Mouse (Mus musculus): Measurements from ENCODE around the gene Limk2. TPM values are rescaled to one million over a fixed set of nuclear protein-coding genes. Genes with fewer than 3 reads are reported as not detected.

Limk2 gene
- polyA plus RNA-seq, 1 experiment from 2014 or later: 69.1 TPM

GRCm38 (mm10) chr11:3408131-3408996, 625 bp downstream of the Limk2 start:
- 0 out of 2 replicates have a peak, but pooled peaks cover 7% of the 10 kb centered on the region for H3K4me1 ChIP-seq
- no peaks in the 10 kb centered on the region for H3K36me3 ChIP-seq
- H3K4me2 ChIP-seq (replicated peaks): peak overlapping the region; percentile 65
- no peak for ATAC-seq (ENCODE audit: insufficient number of reproducible peaks, insufficient read depth, low FRiP score, low TSS enrichment)
- peak overlapping the region; percentile 32 for H3K27ac ChIP-seq
- H3K9me3 ChIP-seq: no peaks in the 10 kb centered on the region
- H3K4me3 ChIP-seq: peak overlapping the region; percentile 74
- H3K27me3 ChIP-seq: no peaks in the 10 kb centered on the region
- 5% methylated on average over 34 of the region's 34 CpGs for WGBS
- H3K9ac ChIP-seq: peak overlapping the region; percentile 60

- H3K27ac ChIP-seq: no peak overlapping the region
- no peak for ATAC-seq (ENCODE audit: insufficient number of reproducible peaks, insufficient read depth, low FRiP score, low TSS enrichment)
- no peak overlapping the region for H3K4me3 ChIP-seq
- H3K36me3 ChIP-seq: no peaks in the 10 kb centered on the region
- 0 out of 2 replicates have a peak, but pooled peaks cover 7% of the 10 kb centered on the region for H3K4me1 ChIP-seq
- no peak overlapping the region for H3K4me2 ChIP-seq (replicated peaks)
- 85% methylated on average over 7 of the region's 7 CpGs for WGBS
- H3K9ac ChIP-seq: no peak overlapping the region
- no peaks in the 10 kb centered on the region for H3K9me3 ChIP-seq
- no peaks in the 10 kb centered on the region for H3K27me3 ChIP-seq
Observed at GRCm38 (mm10) chr11:3404287-3405047, 4.5 kb downstream of the Limk2 start.

- ATAC-seq (ENCODE audit: insufficient number of reproducible peaks, insufficient read depth, low FRiP score, low TSS enrichment): no peak
- no peaks in the 10 kb centered on the region for H3K36me3 ChIP-seq
- no peak overlapping the region for H3K4me2 ChIP-seq (replicated peaks)
- H3K4me3 ChIP-seq: no peak overlapping the region
- no peaks in the 10 kb centered on the region for H3K27me3 ChIP-seq
- H3K9ac ChIP-seq: no peak overlapping the region
- 86% methylated on average over 3 of the region's 3 CpGs for WGBS
- H3K4me1 ChIP-seq: 0 out of 2 replicates have a peak, but pooled peaks cover 5% of the 10 kb centered on the region
- H3K9me3 ChIP-seq: no peaks in the 10 kb centered on the region
- H3K27ac ChIP-seq: no peak overlapping the region
Observed at GRCm38 (mm10) chr11:3403024-3403423, 6.0 kb downstream of the Limk2 start.

- H3K27ac ChIP-seq: no peak overlapping the region
- no peak for ATAC-seq (ENCODE audit: insufficient number of reproducible peaks, insufficient read depth, low FRiP score, low TSS enrichment)
- 0 out of 2 replicates have a peak, but pooled peaks cover 3% of the 10 kb centered on the region for H3K4me1 ChIP-seq
- no peaks in the 10 kb centered on the region for H3K9me3 ChIP-seq
- H3K27me3 ChIP-seq: no peaks in the 10 kb centered on the region
- WGBS: 93% methylated on average over 1 of the region's 1 CpGs
- no peak overlapping the region for H3K4me2 ChIP-seq (replicated peaks)
- H3K9ac ChIP-seq: no peak overlapping the region
- H3K4me3 ChIP-seq: no peak overlapping the region
- no peaks in the 10 kb centered on the region; the same call in 1 of the 2 replicates for H3K36me3 ChIP-seq
Observed at GRCm38 (mm10) chr11:3398318-3398717, 10.7 kb downstream of the Limk2 start.

- WGBS: 77% methylated on average over 8 of the region's 8 CpGs
- Histone ChIP-seq H3K9me3 (no peaks in the 10 kb centered on the region), H3K36me3 (no peaks in the 10 kb centered on the region; the same call in 1 of the 2 replicates), H3K9ac (no peak overlapping the region), H3K27me3 (no peaks in the 10 kb centered on the region), H3K4me2 (replicated peaks) (no peak overlapping the region), H3K4me3 (no peak overlapping the region), H3K27ac (no peak overlapping the region), H3K4me1 (0 out of 2 replicates have a peak, but pooled peaks cover 3% of the 10 kb centered on the region)
- no peak for ATAC-seq (ENCODE audit: insufficient number of reproducible peaks, insufficient read depth, low FRiP score, low TSS enrichment)
Observed at GRCm38 (mm10) chr11:3396562-3396961, 12.4 kb downstream of the Limk2 start.

GRCm38 (mm10) chr11:3396091-3396490, 12.9 kb downstream of the Limk2 start:
- H3K4me3 ChIP-seq: no peak overlapping the region
- H3K4me1 ChIP-seq: 0 out of 2 replicates have a peak, but pooled peaks cover 3% of the 10 kb centered on the region
- H3K9me3 ChIP-seq: no peaks in the 10 kb centered on the region
- no peaks in the 10 kb centered on the region; the same call in 1 of the 2 replicates for H3K36me3 ChIP-seq
- no peaks in the 10 kb centered on the region for H3K27me3 ChIP-seq
- H3K9ac ChIP-seq: no peak overlapping the region
- 82% methylated on average over 3 of the region's 3 CpGs for WGBS
- H3K4me2 ChIP-seq (replicated peaks): no peak overlapping the region
- H3K27ac ChIP-seq: no peak overlapping the region
- no peak for ATAC-seq (ENCODE audit: insufficient number of reproducible peaks, insufficient read depth, low FRiP score, low TSS enrichment)

GRCm38 (mm10) chr11:3394520-3394919, 14.5 kb downstream of the Limk2 start:
- no peak for ATAC-seq (ENCODE audit: insufficient number of reproducible peaks, insufficient read depth, low FRiP score, low TSS enrichment)
- Histone ChIP-seq H3K4me3 (no peak overlapping the region), H3K27me3 (no peaks in the 10 kb centered on the region), H3K4me1 (0 out of 2 replicates have a peak, but pooled peaks cover 3% of the 10 kb centered on the region), H3K9me3 (no peaks in the 10 kb centered on the region), H3K36me3 (no peaks in the 10 kb centered on the region; the same call in 1 of the 2 replicates), H3K4me2 (replicated peaks) (no peak overlapping the region), H3K9ac (no peak overlapping the region), H3K27ac (0 out of 2 replicates have a peak overlapping the region, but pooled peaks have one; percentile 1)
- 35% methylated on average over 5 of the region's 5 CpGs for WGBS

- Histone ChIP-seq H3K36me3 (no peaks in the 10 kb centered on the region; the same call in 1 of the 2 replicates), H3K4me1 (0 out of 2 replicates have a peak, but pooled peaks cover 3% of the 10 kb centered on the region), H3K27me3 (no peaks in the 10 kb centered on the region), H3K9ac (no peak overlapping the region), H3K27ac (no peak overlapping the region), H3K9me3 (no peaks in the 10 kb centered on the region), H3K4me2 (replicated peaks) (no peak overlapping the region), H3K4me3 (no peak overlapping the region)
- no peak for ATAC-seq (ENCODE audit: insufficient number of reproducible peaks, insufficient read depth, low FRiP score, low TSS enrichment)
- 75% methylated on average over 8 of the region's 8 CpGs for WGBS
Observed at GRCm38 (mm10) chr11:3392526-3392925, 16.5 kb downstream of the Limk2 start.

GRCm38 (mm10) chr11:3390789-3391188, 18.2 kb downstream of the Limk2 start:
- Histone ChIP-seq H3K4me3 (no peak overlapping the region), H3K4me1 (0 out of 2 replicates have a peak, but pooled peaks cover 3% of the 10 kb centered on the region), H3K9me3 (no peaks in the 10 kb centered on the region), H3K27me3 (no peaks in the 10 kb centered on the region), H3K36me3 (no peaks in the 10 kb centered on the region; the same call in 1 of the 2 replicates), H3K9ac (no peak overlapping the region), H3K27ac (no peak overlapping the region), H3K4me2 (replicated peaks) (no peak overlapping the region)
- no peak for ATAC-seq (ENCODE audit: insufficient number of reproducible peaks, insufficient read depth, low FRiP score, low TSS enrichment)
- WGBS: 89% methylated on average over 5 of the region's 5 CpGs

GRCm38 (mm10) chr11:3389996-3390395, 19.0 kb downstream of the Limk2 start:
- 57% methylated on average over 5 of the region's 5 CpGs for WGBS
- H3K9me3 ChIP-seq: no peaks in the 10 kb centered on the region
- ATAC-seq (ENCODE audit: insufficient number of reproducible peaks, insufficient read depth, low FRiP score, low TSS enrichment): no peak

GRCm38 (mm10) chr11:3387482-3388196, 21.4 kb downstream of the Limk2 start:
- ATAC-seq (ENCODE audit: insufficient number of reproducible peaks, insufficient read depth, low FRiP score, low TSS enrichment): no peak
- WGBS: 85% methylated on average over 6 of the region's 6 CpGs
- no peak overlapping the region for H3K27ac ChIP-seq

More at GRCm38 (mm10) chr11:3389996-3390395, 19.0 kb downstream of the Limk2 start:
- Histone ChIP-seq H3K36me3 (no peaks in the 10 kb centered on the region), H3K4me1 (0 out of 2 replicates have a peak, but pooled peaks cover 3% of the 10 kb centered on the region), H3K4me3 (no peak overlapping the region), H3K27me3 (no peaks in the 10 kb centered on the region), H3K27ac (no peak overlapping the region), H3K4me2 (replicated peaks) (no peak overlapping the region), H3K9ac (no peak overlapping the region)

More at GRCm38 (mm10) chr11:3387482-3388196, 21.4 kb downstream of the Limk2 start:
- Histone ChIP-seq H3K9me3 (no peaks in the 10 kb centered on the region), H3K4me2 (replicated peaks) (no peak overlapping the region), H3K4me3 (no peak overlapping the region), H3K9ac (no peak overlapping the region), H3K27me3 (no peaks in the 10 kb centered on the region), H3K4me1 (no peaks in the 10 kb centered on the region), H3K36me3 (0 out of 2 replicates have a peak, but pooled peaks cover 3% of the 10 kb centered on the region)
